Mouse (Mus musculus): Measurements from ENCODE around the gene Nsun2. TPM values are rescaled to one million over a fixed set of nuclear protein-coding genes. Genes with fewer than 3 reads are reported as not detected.
A peak's percentile ranks its signal among the peaks of the same experiment; 100 is the strongest.

The Nsun2 gene
- 98.7 and 141 TPM in 2 replicates for polyA plus RNA-seq (2016; fragmentation: Nextera tagmentation; extraction: Ambion mirVana)

- Histone ChIP-seq H3K27ac (peak within 1 kb of the TSS; percentile 99), H3K4me1 (replicated peaks) (peaks cover 70% of the 10 kb centered on the region), H3K4me3 (peak within 1 kb of the TSS; percentile 97), H3K27me3 (ENCODE audit: insufficient read depth, poor library complexity, severe bottlenecking) (no peaks in the 10 kb centered on the region), H3K9me3 (no peaks in the 10 kb centered on the region), H3K36me3 (peaks cover 24% of the 10 kb centered on the region)
- 5% methylated on average over 149 of the region's 155 CpGs for WGBS
- peak; percentile 64 for DNase-seq (ENCODE audit: low spot score)
Observed at GRCm38 (mm10) chr13:69533405-69534333, at the start of gene Nsun2. Gene Nsun2, plus strand, starts transcription at chr13:69533746.

DNA sequence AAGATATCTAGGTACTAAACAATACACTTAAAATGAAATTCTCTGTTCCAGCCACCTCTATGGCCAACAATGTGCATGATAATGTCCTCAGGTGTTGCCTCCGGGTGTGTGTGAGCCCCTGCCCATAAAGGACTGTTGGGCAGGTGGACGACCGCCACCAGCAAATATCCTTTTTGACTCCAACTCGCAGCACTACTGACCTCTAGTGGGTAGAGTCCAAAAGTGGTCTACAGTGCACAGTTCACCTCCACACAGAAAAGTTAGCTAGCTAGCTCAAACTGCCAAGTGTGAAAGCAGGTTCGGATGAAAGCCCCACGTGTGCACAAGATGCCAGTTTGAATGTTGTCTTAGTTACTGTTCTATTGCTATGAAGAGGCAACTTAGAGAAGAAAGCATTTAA is 48.2 kb upstream of the Nsun2 start:
- Histone ChIP-seq H3K27ac (no peak overlapping the region), H3K36me3 (no peaks in the 10 kb centered on the region), H3K4me1 (replicated peaks) (peaks cover 42% of the 10 kb centered on the region), H3K4me3 (no peak overlapping the region), H3K27me3 (ENCODE audit: insufficient read depth, poor library complexity, severe bottlenecking) (peaks cover 92% of the 10 kb centered on the region), H3K9me3 (no peaks in the 10 kb centered on the region)
- DNase-seq (ENCODE audit: low spot score), result peak; percentile 27
- WGBS, result 23% methylated on average over 6 of the region's 6 CpGs

DNA sequence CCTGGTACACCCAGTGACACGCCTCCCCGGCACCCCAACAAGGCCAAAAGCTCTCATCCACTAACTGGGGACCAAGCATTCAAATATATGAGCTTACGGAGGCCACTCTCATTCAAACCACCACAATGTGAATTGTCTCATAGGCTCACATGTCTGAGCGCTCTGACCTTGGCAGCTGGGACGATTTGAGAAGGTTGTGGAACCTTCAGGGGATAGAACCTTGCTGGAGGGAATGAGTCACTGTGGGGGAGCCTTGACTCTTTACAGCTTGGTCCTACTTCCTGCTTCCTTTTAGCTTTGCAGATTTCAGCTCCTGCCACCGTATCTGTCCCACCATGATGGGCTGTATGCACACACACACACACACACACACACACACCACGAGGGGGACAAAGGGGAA is 47.7 kb upstream of the Nsun2 start:
- no peaks in the 10 kb centered on the region for H3K9me3 ChIP-seq
- no peak overlapping the region for H3K4me3 ChIP-seq
- H3K27ac ChIP-seq, result no peak overlapping the region
- 69% methylated on average over 7 of the region's 7 CpGs for WGBS
- peaks cover 39% of the 10 kb centered on the region for H3K4me1 ChIP-seq (replicated peaks)
- no peaks in the 10 kb centered on the region for H3K36me3 ChIP-seq
- DNase-seq (ENCODE audit: low spot score), result no peak
- H3K27me3 ChIP-seq (ENCODE audit: insufficient read depth, poor library complexity, severe bottlenecking), result peaks cover 87% of the 10 kb centered on the region

GRCm38 (mm10) chr13:69487108-69487507 is 46.4 kb upstream of the Nsun2 start:
- peaks cover 75% of the 10 kb centered on the region for H3K27me3 ChIP-seq (ENCODE audit: insufficient read depth, poor library complexity, severe bottlenecking)
- H3K36me3 ChIP-seq, result no peaks in the 10 kb centered on the region
- no peak overlapping the region for H3K4me3 ChIP-seq
- WGBS, result 86% methylated on average over 7 of the region's 7 CpGs
- peaks cover 27% of the 10 kb centered on the region for H3K4me1 ChIP-seq (replicated peaks)
- no peaks in the 10 kb centered on the region for H3K9me3 ChIP-seq
- H3K27ac ChIP-seq, result no peak overlapping the region
- DNase-seq (ENCODE audit: low spot score), result no peak

GRCm38 (mm10) chr13:69487611-69488275 is 45.8 kb upstream of the Nsun2 start:
- no peak overlapping the region for H3K27ac ChIP-seq
- DNase-seq (ENCODE audit: low spot score), result peak; percentile 22
- H3K9me3 ChIP-seq, result no peaks in the 10 kb centered on the region
- no peaks in the 10 kb centered on the region for H3K36me3 ChIP-seq
- H3K4me3 ChIP-seq, result peak overlapping the region; percentile 45
- peaks cover 68% of the 10 kb centered on the region for H3K27me3 ChIP-seq (ENCODE audit: insufficient read depth, poor library complexity, severe bottlenecking)
- 2% methylated on average over 26 of the region's 26 CpGs for WGBS
- H3K4me1 ChIP-seq (replicated peaks), result peaks cover 25% of the 10 kb centered on the region

DNA sequence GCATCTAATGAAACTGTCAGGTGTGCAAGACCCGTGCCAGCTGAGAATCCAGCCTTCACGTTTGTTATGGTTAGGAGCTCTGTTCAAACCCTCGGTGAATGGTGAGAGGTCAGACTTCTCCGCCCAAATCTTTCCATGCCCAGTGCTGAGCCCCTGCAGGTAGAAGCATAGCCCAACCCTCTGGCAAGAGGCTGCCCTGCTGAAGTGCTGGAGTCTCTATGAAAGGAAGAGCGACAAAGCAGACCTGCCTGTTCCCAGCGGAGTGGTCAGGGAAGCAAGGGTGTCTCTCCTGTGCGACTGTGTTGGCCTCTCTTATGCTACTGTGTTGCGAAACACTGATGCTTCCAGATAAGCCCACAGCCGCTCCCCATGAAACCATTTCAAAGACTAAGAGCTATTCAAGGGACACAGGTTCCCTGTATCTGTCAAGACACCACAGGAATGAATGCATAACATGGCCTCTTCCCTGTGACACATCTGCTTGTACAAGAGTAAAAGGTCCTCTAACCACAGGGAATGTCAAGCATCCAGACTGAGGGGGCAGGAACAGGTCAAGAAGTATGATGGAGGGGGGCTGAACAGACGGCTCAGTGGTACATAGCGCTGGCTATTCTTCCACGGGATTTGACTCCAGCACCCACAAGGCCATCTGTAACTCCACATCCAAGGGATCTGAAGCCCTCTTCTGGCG is 44.8 kb upstream of the Nsun2 start:
- peaks cover 58% of the 10 kb centered on the region for H3K27me3 ChIP-seq (ENCODE audit: insufficient read depth, poor library complexity, severe bottlenecking)
- no peak overlapping the region for H3K27ac ChIP-seq
- H3K4me1 ChIP-seq (replicated peaks), result peaks cover 25% of the 10 kb centered on the region
- no peak overlapping the region for H3K4me3 ChIP-seq
- 41% methylated on average over 13 of the region's 13 CpGs for WGBS
- H3K36me3 ChIP-seq, result no peaks in the 10 kb centered on the region
- no peaks in the 10 kb centered on the region for H3K9me3 ChIP-seq
- no peak for DNase-seq (ENCODE audit: low spot score)

- no peaks in the 10 kb centered on the region for H3K36me3 ChIP-seq
- peaks cover 50% of the 10 kb centered on the region for H3K27me3 ChIP-seq (ENCODE audit: insufficient read depth, poor library complexity, severe bottlenecking)
- H3K9me3 ChIP-seq, result no peaks in the 10 kb centered on the region
- H3K27ac ChIP-seq, result no peak overlapping the region
- H3K4me1 ChIP-seq (replicated peaks), result peaks cover 25% of the 10 kb centered on the region
- H3K4me3 ChIP-seq, result no peak overlapping the region
- 87% methylated on average over 9 of the region's 9 CpGs for whole genome bisulfite sequencing
- DNase-seq (ENCODE audit: low spot score), result no peak
Observed at GRCm38 (mm10) chr13:69489777-69490176, 43.8 kb upstream of the Nsun2 start.

DNA sequence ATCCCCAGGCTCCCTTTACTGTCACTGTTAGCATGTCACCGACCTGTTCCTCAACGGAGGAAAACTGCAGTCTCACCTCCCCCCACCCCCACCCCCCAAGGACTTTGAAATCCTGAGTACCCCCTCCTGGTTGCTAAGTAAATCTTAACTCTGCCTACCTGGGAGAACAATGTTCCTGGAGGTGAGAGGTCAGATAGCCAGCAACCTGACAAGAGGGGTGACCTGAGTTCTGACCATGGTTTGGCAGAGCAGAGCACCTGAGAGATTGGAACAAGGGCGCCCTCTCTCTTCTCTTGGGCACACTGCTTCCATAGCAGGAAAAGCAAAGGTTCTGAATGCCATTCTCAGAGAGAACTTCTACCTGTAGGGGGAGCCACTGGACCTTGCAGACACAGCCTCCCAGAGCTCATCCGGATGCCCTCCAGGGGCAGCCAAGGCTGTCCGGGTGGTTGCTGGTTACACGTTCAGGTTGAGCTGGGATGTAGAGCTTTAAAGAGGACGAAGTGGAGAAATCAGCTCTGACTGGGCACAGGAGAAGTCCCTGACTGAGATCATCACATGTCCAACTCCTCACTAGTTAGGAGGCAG is 40.6 kb upstream of the Nsun2 start:
- peaks cover 11% of the 10 kb centered on the region for H3K4me1 ChIP-seq (replicated peaks)
- H3K36me3 ChIP-seq, result peaks cover 25% of the 10 kb centered on the region
- peak; percentile 45 for DNase-seq (ENCODE audit: low spot score)
- no peaks in the 10 kb centered on the region for H3K9me3 ChIP-seq
- 28% methylated on average over 7 of the region's 7 CpGs for whole genome bisulfite sequencing
- peaks cover 22% of the 10 kb centered on the region for H3K27me3 ChIP-seq (ENCODE audit: insufficient read depth, poor library complexity, severe bottlenecking)
- no peak overlapping the region for H3K4me3 ChIP-seq
- H3K27ac ChIP-seq, result no peak overlapping the region

DNA sequence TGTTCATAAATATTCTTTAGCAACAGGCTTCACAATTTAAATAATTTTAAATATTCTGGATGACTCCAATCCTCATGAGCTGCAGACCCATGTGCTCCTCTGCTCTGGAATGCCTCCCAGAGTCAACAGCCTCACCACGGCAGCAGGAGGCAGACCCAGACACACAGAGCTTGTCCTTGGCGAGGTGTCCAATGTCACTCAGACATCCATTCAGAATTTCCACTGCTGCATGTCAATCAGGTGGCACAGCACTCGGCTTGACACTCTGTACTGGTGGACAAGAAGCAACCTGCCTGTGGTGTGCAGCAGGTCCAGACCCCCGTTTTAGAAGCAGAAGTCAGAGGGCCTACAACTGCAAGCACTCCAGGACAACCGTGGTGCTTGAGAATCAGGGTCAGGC is 35.3 kb upstream of the Nsun2 start:
- H3K4me1 ChIP-seq (replicated peaks), result no peaks in the 10 kb centered on the region
- 85% methylated on average over 5 of the region's 5 CpGs for WGBS
- H3K9me3 ChIP-seq, result no peaks in the 10 kb centered on the region
- DNase-seq (ENCODE audit: low spot score), result no peak
- H3K4me3 ChIP-seq, result no peak overlapping the region
- H3K36me3 ChIP-seq, result peaks cover 78% of the 10 kb centered on the region
- no peaks in the 10 kb centered on the region for H3K27me3 ChIP-seq (ENCODE audit: insufficient read depth, poor library complexity, severe bottlenecking)
- H3K27ac ChIP-seq, result no peak overlapping the region

DNA sequence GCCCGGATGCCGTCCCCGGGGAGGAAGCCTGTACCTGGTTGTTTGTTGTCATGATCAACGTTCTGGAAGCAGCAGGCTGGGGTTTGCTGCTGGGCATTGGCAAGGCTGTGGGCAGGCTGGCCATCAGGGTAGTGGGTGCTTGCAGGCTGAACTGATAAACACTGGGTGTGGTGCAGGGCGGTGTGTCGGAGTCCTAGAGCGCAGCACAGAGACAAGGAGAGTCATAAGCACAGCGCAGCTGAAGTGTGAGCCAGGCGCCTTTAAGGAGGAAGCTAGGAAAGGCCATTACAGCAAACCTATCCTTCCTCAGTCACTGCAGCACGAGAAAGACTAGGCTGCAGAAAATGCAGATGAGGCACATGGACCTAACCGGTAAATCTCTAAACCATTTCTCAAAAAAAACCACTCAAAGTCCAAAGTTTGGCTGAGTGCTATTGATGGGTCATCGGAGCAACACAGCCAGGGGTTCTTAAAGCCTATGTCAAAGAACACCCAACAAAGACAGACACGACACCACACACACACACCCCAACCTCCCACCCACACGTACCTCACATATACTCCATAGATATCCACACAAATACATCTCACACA is 31.3 kb upstream of the Nsun2 start:
- no peaks in the 10 kb centered on the region for H3K4me1 ChIP-seq (replicated peaks)
- H3K9me3 ChIP-seq, result no peaks in the 10 kb centered on the region
- 95% methylated on average over 14 of the region's 14 CpGs for WGBS
- DNase-seq (ENCODE audit: low spot score), result no peak
- H3K27me3 ChIP-seq (ENCODE audit: insufficient read depth, poor library complexity, severe bottlenecking), result no peaks in the 10 kb centered on the region
- no peak overlapping the region for H3K4me3 ChIP-seq
- peaks cover 100% of the 10 kb centered on the region for H3K36me3 ChIP-seq
- no peak overlapping the region for H3K27ac ChIP-seq

GRCm38 (mm10) chr13:69502863-69503262 is 30.7 kb upstream of the Nsun2 start:
- DNase-seq (ENCODE audit: low spot score), result no peak
- no peaks in the 10 kb centered on the region for H3K4me1 ChIP-seq (replicated peaks)
- peaks cover 100% of the 10 kb centered on the region for H3K36me3 ChIP-seq
- no peaks in the 10 kb centered on the region for H3K27me3 ChIP-seq (ENCODE audit: insufficient read depth, poor library complexity, severe bottlenecking)
- 86% methylated on average over 5 of the region's 5 CpGs for WGBS
- H3K4me3 ChIP-seq, result no peak overlapping the region
- no peaks in the 10 kb centered on the region for H3K9me3 ChIP-seq
- no peak overlapping the region for H3K27ac ChIP-seq

DNA sequence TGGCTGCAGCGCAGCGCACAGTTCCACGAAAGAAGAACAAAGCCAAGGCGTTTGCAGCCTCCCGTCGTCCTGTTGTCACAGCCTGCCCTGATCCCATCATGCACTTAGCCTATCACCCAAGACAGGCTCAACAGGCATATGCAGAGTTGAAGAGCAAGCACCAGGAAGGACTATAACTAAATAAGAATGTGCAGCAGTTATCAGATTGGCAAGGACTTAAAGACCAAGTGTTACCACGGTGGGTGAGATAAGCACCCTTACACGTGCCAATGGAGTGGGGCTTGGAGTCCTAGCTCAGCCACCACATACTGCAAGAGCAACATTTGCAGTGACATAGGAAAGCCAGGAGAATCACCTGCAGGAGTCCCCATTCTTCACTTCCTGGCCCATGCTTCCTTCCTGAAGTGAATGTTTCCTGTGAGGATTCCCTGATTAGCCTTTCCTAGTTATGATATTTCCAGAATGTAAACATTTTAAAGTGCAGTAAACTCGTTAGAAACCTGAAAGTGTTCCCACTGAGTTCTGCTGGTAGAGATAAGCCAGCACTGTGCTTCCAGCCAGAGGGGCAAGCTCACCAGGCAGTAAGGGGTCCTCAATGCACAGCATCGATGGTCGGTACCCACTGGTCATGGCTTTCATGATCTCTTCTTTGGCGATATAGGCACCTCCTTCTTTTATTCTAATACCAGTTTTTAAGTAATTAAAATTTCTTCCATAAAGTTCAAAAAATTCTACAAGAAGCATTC is 27.0 kb upstream of the Nsun2 start:
- DNase-seq (ENCODE audit: low spot score), result no peak
- Histone ChIP-seq H3K9me3 (no peaks in the 10 kb centered on the region), H3K27me3 (ENCODE audit: insufficient read depth, poor library complexity, severe bottlenecking) (no peaks in the 10 kb centered on the region), H3K36me3 (peaks cover 96% of the 10 kb centered on the region), H3K27ac (no peak overlapping the region), H3K4me3 (no peak overlapping the region), H3K4me1 (replicated peaks) (no peaks in the 10 kb centered on the region)
- 93% methylated on average over 12 of the region's 12 CpGs for WGBS

Data from hindbrain, embryonic 10.5 days (tissue).